Mouse (Mus musculus): ENCODE measurements at regions not wholly inside any gene's neighbourhood (a gene's known extent, or its start where the extent isn't known, plus 50 kb on each side); places are given as distances from the start of the nearest gene placed in this dataset.

DNA sequence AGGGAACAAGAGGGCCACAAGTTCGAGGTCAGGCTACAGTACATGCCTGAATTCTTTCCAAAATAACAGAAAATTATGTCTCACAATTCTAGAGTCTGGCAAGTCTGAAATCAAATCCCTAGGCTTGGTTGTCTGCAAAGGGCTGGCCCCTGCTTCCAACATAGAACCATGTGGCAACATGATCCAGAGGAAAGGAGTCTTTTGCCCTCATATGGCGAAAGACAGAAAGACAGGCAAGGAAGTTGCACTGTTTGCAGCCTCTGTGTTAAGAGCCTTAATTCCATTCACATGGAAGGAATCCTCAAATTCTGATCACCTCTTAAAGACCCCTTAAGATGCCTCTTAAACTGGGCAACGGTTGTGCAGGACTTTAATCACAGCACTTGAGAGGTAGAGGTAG, 123.7 kb upstream of the Actbl2 start:
- in situ Hi-C loops (cut with MboI; ENCODE audit: low sequenced_read_pairs) = no loop called here

DNA sequence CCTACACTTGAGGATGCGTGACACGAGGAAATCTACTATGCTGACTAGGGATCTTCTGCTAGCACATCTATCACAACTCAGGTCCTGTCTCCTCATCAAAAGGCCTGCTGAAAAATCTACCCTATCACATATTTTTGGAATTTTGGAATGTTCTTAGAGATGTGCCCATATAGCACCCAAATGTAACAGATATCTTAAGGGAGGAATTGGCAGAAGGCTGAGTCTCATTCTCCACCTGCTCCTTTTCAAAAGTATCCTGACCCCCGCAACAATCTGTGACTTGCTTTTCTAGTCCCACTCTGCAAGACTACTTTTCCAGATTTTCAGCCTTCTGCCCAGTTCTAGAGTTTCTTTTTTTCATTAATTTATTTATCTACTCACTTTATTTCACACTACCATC, 118.4 kb upstream of the Actbl2 start:
- in situ Hi-C loops (cut with MboI; ENCODE audit: low sequenced_read_pairs) = no loop called here

DNA sequence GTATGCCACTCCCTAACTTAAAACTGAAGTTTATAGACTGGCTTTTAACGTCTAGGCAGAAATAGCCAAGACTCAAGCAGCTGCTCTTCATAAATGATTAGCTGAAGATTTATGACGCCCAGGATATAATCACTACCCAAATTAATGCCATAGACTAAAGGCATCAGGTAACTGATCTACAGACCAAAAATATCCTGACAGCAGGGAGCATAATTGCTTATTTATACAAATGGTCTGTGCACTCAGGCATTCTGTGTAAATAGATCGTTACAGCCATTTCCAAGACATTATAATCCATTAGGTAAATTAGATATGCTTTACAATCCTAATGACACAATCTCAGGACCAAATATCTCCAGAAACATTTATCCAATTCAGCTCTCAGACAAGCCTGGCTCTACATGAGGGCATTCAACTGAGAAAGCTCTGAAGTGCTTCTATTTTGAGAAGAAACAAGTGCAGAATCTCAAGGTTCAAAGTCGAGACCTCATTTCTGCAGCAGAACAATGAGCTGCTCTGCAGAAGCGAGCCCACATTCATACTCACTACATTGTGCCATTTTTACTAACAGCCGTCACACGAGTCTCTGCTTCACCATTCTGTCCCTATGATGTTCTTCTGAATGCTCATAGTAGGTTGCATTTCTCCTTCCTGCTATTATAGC, 111.9 kb upstream of the Actbl2 start:
- in situ Hi-C loops (cut with MboI; ENCODE audit: low sequenced_read_pairs) = no loop called here

- in situ Hi-C loops (cut with MboI; ENCODE audit: low sequenced_read_pairs) = no loop called here
These were observed 110.1 kb upstream of the Actbl2 start for GRCm38 (mm10) chr13:111144721-111145120.

- in situ Hi-C loops (cut with MboI; ENCODE audit: low sequenced_read_pairs) = no loop called here
These were observed 96.7 kb upstream of the Actbl2 start for GRCm38 (mm10) chr13:111157921-111158638.

GRCm38 (mm10) chr13:111159498-111159897, 95.3 kb upstream of the Actbl2 start:
- in situ Hi-C loops (cut with MboI; ENCODE audit: low sequenced_read_pairs) = no loop called here

DNA sequence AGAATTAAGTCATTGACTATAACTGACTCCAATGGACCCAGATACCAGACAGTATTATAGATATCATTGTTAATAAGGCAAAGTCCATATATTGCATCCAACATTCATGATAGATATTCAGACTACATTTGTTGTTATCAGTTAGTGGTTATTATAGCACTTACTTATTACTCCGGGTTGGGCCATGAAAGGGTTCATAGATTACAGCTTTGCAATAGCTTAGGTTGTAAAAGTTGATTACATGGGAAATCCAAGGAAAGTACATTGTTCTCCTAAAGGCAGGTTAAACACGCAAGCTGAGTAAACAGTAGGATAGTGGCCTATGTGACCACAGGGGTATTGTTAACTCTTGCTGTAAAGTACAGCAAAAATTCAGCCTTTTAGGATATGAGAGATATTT, 89.3 kb upstream of the Actbl2 start:
- in situ Hi-C loops (cut with MboI; ENCODE audit: low sequenced_read_pairs) = no loop called here

- in situ Hi-C loops (cut with MboI; ENCODE audit: low sequenced_read_pairs) = no loop called here
These were observed 84.3 kb upstream of the Actbl2 start for GRCm38 (mm10) chr13:111170269-111171165.

DNA sequence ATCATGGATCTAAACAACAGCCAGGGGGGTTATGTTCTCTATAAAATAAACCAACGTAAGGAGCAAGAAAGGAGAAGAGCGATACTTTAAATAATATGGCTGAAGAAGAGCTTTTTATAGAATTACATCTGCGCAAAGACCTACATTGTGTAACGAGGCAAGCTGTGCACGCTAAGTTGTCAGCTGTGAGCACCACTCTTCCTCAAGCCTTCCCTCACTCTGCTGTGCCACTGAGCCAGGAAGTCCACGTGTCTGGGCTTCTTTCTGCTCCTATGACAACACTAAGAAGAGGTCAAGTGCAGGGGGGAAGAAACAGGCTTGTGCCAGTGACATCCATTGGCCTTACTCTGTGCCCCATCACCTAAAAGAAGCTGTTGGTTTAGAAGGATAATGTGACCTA, 75.6 kb upstream of the Actbl2 start:
- in situ Hi-C loops (cut with MboI; ENCODE audit: low sequenced_read_pairs) = no loop called here

GRCm38 (mm10) chr13:111183293-111183692, 71.5 kb upstream of the Actbl2 start:
- in situ Hi-C loops (cut with MboI; ENCODE audit: low sequenced_read_pairs) = no loop called here

- in situ Hi-C loops (cut with MboI; ENCODE audit: low sequenced_read_pairs) = no loop called here
These were observed 69.0 kb upstream of the Actbl2 start for GRCm38 (mm10) chr13:111185799-111186198.

GRCm38 (mm10) chr13:111186833-111187232, 68.0 kb upstream of the Actbl2 start:
- in situ Hi-C loops (cut with MboI; ENCODE audit: low sequenced_read_pairs) = no loop called here

DNA sequence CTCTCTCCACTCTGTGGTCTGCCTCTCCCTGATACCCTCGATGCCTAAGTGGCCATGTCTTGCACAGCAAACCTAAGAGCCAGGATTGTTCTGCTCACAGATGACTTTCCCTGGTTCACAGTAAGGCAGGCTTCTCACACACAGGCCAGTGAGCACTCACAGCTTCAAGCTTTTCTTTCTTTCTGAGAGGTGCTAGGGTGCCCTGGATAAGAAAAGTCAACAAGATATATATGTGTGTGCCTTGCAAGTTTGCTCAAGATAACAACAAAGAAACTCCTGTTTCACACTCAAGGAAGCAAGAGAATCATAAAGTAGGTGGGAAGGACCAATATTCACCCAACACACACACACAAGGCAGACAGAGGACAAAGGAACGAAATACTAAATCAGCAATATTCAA, 60.9 kb upstream of the Actbl2 start:
- in situ Hi-C loops (cut with MboI; ENCODE audit: low sequenced_read_pairs) = no loop called here

GRCm38 (mm10) chr13:111194337-111194736, 60.5 kb upstream of the Actbl2 start:
- in situ Hi-C loops (cut with MboI; ENCODE audit: low sequenced_read_pairs) = no loop called here

- in situ Hi-C loops (cut with MboI; ENCODE audit: low sequenced_read_pairs) = no loop called here
These were observed 53.3 kb upstream of the Actbl2 start for GRCm38 (mm10) chr13:111201532-111201931.

DNA sequence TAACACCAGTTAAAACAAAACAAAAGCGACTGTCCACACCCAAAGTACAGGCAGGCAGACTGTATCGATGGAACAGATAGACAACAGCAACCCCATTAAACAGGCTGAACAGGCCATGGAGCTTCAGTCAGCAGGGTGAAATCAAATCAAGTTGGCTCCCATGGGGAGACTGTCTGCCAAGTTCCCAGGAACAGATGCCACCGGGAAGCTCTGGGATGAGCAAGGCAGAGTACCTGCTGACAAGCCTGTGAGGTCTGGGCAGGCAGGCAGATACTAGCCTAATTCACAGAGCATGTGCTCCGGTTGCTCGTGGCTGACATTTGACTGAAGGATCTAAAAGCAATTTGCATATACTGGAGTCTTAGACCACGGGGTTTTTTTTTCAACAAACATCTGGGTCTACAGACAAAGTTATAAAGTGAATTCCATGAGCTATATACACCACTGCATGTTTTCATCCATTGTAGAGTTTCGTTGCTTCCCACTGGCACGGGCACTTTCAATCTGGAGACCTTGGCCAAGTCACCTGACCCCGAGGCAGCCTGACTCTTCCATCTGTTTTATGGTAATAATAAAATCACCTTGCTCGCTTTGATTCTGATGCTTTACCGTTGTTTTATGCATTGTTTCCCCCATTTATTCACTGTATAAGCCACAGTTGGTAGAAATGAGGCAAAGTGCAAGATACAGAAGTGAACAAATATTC, 50.1 kb upstream of the Actbl2 start:
- in situ Hi-C loops (cut with MboI; ENCODE audit: low sequenced_read_pairs) = no loop called here

Measured in CH12F3 (cell line).